Mouse (Mus musculus): ENCODE measurements at regions not wholly inside any gene's neighbourhood (a gene's known extent, or its start where the extent isn't known, plus 50 kb on each side); places are given as distances from the start of the nearest gene placed in this dataset.

- no peak for DNase-seq
Measured at GRCm38 (mm10) chr2:78804931-78805330, 63.0 kb upstream of the Ube2e3 start.

DNA sequence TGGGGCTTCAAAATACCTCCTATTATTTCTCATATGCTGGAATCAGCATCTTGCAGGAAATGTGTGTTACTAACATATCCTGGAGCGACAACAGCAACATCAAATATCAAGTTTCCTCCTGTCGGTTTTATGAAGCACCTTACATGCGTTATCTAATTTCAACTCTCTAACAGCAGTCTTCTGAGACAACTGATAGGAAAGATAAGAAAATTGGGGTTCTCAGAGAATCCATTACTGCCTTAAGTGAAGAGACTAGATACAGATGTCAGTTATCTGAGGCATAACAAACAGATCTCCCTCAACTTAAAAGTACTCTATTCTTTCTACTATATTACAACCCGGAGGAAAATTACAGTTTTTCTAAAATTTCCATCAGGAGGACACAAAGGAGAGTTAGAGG, 64.4 kb upstream of the Ube2e3 start:
- DNase-seq: no peak

- no peak for DNase-seq
Measured at GRCm38 (mm10) chr2:78795446-78795845, 72.5 kb upstream of the Ube2e3 start.

DNA sequence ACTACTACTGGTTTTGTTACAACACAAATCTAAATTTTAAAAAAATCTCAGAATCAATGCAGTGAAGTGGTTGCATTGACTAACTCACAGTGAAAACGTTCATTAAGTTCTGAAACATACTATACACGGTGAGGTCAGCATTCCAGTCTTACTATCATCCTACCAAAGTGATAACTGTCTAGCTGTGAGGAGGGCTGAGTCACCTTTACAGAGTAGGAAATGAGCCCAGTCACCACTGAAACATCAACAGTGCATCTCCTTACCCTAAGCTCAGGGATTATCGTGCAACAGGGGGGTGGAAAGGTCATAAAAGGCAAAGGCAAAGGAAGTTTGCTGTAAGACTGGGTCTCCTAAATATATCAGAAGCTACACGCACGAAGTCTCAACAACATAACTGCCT, 73.2 kb upstream of the Ube2e3 start:
- no peak for DNase-seq

- no peak for DNase-seq
Measured at GRCm38 (mm10) chr2:78789124-78789523, 78.8 kb upstream of the Ube2e3 start.

DNA sequence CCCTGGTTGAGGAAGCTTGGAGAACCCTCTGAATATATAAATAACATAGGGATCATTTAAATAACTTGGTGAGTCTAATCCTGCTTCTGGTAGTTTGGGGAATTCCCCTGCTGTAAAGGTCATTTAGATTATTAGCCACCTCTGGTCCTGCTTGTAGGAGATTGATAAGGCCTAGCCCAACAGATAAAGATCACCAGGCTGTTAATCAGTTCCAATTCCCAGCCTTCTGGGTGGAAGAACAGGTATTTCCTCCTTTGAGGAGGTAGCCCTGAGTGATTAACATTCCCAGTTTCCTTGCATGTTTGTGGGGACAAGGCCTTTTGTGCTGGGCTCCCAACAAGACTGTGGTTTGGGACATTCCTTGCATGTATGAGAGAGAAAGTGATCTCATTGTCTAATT, 79.7 kb upstream of the Ube2e3 start:
- no peak for DNase-seq

GRCm38 (mm10) chr2:78779949-78780348, 88.0 kb upstream of the Ube2e3 start:
- DNase-seq: no peak

GRCm38 (mm10) chr2:78777589-78777988, 90.3 kb upstream of the Ube2e3 start:
- no peak for DNase-seq

- no peak for DNase-seq
Measured at GRCm38 (mm10) chr2:78754362-78754761, 113.6 kb upstream of the Ube2e3 start.

GRCm38 (mm10) chr2:78753918-78754317, 114.0 kb upstream of the Ube2e3 start:
- peak; percentile 9 for DNase-seq

DNA sequence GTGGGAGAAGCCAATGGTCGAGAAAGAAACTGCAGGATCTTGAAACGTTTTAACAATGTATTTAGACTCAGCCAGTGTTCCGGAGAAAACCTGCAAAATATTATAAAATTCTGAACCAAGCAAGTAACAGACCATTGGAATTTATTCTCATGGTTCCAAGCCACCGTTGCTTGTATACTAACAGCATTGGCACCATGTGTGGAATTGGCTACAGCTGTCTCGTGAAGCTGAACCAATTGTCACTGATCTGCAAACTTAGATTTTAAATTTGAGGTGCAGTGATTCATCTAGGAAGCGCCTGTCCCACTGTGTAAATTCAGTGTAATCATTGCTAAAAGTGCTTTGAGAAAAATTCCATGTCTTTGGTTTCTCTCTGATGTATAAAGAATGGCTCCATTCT, 137.8 kb upstream of the Ube2e3 start:
- DNase-seq: no peak

DNA sequence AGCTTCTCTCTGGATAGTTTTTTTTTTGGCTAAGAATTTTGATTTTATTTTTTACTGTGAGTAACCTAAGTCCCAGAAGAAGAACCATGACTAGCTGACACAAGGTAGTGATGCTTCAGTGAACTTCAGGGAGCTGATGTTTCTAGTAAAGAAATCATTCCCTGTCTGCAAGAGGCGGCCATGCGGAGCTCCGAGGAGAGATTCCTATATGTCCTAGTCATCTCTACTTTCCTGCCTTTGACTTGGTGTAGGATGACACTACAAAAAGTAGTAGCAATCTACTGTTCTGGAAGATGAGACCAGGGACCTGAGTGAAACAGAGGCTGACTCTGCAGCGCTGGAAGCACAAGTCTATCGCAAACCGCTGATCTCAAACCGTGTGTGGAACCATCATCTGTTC, 141.9 kb upstream of the Ube2e3 start:
- no peak for DNase-seq

DNA sequence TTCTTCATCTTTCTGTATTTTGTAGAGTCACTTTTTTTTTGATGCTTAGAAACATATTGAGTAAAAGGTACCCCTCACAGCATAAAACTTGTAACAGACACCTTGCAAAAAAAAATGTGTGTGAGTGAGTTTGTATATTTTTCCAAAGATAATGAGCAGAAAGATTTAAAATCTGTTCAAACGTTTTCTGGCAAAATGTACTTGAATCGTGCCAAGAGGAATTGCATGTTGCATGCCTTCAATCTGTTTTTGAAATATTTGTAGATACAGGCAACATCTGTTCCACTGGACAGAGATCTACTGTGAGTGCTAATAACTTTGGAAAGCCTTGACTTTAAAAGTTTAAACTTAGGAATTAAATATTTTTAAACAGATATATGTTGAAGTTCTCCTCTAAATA, 143.5 kb upstream of the Ube2e3 start:
- DNase-seq: no peak

DNA sequence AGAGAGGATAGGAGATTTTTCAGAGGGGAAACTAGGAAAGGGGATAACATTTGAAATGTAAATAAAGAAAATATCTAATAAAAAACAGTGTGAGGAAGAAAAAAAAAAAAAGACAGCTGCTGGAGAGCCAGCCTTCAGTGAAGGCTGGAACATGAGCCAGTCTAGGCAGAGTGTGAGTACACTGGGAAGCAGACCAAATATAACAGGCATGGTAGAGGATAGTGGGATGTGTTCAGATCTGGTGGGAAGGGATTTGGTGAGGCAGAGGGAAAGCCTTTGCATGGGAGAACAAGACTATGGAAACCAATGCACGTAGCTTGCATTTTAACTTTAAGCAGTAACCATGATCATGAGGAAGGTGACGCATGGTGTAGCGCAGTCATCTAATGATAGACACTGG, 144.5 kb upstream of the Ube2e3 start:
- DNase-seq: peak; percentile 40

DNA sequence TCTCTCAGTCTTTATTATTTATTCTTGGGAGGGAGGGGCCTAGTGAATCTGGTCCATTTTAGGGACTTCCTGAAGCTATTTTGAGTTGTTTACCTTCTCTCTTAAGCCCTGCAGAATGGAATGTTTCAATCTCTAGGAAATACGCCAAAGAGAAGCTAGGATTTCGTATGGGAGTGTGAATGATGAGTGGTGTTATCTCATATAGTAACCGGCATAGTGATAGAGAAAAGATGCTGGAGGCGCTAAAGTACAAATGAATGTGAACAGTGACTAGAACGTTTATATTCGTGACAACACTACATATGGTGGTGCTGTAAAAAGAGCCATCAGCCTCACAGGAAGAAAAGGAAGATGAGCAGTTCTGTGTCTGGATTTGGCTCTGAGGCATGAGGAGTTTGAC, 145.2 kb upstream of the Ube2e3 start:
- peak; percentile 24 for DNase-seq

DNA sequence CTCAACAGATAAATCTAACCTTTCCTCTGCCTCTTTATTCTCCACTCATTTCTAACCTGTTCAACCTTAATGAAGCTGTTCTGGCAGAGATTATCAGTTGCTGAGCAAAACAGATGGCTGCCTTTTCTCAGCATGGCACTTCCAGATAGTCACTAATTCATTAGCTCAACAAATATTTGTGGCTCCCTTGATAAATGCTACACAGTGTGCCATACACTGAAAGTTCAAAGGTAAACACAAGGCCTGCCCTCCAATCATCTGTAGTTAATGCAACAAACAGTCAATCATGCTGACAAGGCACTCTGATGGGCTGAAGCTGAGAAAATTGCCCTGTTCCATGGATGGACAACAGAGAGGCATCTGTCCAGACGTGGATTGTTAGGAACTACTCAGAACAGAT, 149.4 kb upstream of the Ube2e3 start:
- DNase-seq: no peak

GRCm38 (mm10) chr2:78716157-78716798, 151.6 kb upstream of the Ube2e3 start:
- no peak for DNase-seq

DNA sequence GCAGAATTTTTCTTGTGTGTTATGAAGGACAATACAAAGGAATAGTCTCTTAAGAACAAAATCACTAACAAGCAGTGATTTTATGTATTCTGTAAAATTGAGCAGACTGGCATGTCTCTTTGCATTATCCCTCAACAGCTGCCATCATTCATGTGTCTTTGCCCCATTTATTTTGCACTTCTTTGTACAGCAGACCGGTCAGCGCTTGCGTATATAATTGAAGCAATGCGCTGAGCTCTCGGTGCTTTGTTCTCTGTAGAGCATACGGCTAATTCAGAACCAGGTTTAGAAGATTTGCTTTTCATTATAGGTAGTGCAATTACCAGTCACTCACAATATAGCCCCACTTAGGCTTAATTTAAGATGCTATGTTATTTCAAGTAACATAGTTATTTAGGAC, 173.1 kb upstream of the Ube2e3 start:
- no peak for DNase-seq

GRCm38 (mm10) chr2:78656668-78657067, 211.3 kb upstream of the Ube2e3 start:
- peak; percentile 20 for DNase-seq

DNA sequence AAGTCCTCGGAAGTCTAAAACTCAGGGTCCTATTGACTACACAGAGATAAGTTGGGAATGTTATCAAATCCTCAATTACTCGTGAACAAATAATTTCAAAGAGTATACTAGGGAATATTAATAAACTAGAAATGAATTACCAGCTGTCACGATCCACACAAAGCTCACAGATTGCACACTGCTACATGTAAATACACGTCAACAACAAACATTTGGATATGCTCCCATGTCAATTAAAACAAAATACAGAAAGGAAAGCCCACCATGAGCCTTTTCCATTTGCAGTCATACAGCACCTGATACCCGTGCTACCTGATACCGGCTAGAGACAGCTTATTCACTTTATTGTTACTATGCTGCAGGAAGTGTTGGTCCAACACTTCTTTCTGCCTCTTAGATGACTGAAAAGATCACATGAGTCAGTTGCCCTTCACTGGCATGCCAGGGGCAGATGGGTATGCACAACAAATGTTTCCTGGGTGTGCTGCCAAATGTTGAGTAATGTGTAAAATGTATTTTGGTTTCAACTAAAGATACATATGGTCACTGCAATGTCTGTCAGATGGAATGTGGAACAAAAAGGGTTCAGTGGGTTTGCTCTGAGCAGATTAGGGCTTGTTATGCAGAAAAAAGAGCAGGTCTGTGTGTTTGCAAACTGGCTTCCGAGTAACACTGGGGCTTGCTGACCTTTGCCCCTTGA, 212.6 kb upstream of the Ube2e3 start:
- peak; percentile 46 for DNase-seq

DNA sequence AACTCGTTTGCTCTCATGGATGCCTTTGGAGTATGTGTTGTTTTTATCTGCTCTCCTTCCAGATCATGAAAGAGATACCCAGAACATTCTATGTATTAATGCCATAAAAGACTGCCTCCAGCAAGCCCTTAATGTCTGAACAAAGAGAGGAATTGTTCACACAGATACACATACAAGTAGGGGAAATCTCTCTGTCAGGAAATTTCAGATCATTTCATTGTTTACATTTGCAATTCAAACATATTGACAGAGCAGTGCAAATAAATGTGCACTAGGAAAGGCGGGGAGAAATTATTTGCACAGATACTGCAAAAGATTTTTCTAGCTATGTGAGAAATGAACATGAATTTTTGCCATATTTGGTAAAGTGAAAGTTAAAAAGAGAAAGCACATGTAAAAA, 216.4 kb upstream of the Ube2e3 start:
- no peak for DNase-seq

- DNase-seq: no peak
Measured at GRCm38 (mm10) chr2:78640361-78640760, 227.6 kb upstream of the Ube2e3 start.

GRCm38 (mm10) chr2:78625264-78625663, 242.7 kb upstream of the Ube2e3 start:
- DNase-seq: no peak

GRCm38 (mm10) chr2:78606388-78606787, 261.5 kb upstream of the Ube2e3 start:
- DNase-seq: peak; percentile 32

GRCm38 (mm10) chr2:78600753-78601152, 267.2 kb upstream of the Ube2e3 start:
- no peak for DNase-seq
